Mouse (Mus musculus): ENCODE measurements around the gene Fahd2a. TPM values are rescaled to one million over a fixed set of nuclear protein-coding genes. Genes with fewer than 3 reads are reported as not detected.

Gene Fahd2a
- total and polyA plus RNA-seq, 2 experiments, result 18.5 to 21.5 TPM

DNA sequence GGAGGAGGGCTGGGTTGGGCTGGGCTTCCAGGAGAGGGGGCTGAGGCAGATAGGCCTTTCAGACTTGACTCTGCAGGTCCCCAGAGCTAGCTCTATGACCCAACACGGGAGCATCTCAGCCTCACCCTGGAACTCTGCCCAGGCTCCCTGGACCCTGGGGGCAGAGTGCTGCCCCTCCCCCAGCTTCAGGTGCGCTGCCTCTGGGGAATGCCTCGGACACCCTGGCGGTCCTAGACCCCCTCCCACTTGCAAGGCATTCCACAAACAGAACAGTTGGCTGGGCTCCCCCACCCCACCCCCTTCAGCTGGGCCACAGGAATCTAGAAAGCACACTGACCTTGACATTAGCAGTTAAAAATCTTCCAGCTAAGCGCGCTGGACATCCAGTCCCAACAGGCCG is 5.3 kb upstream of the Fahd2a start:
- WGBS, result 21% methylated on average over 7 of the region's 7 CpGs
- no peak overlapping the region for H3K27ac ChIP-seq (replicated peaks; ENCODE audit: insufficient read depth, low read depth, low read length)
- no peak overlapping the region for H3K9ac ChIP-seq (ENCODE audit: low read depth, low read length)
- no peak for DNase-seq (ENCODE audit: extremely low read depth, low read depth, low spot score)
- peaks cover 3% of the 10 kb centered on the region; the same call in 1 of the 2 replicates for H3K27me3 ChIP-seq (ENCODE audit: control insufficient read depth, insufficient read depth, low read length)
- H3K4me3 ChIP-seq (ENCODE audit: insufficient read depth, low read depth, low read length), result no peak overlapping the region
- no peaks in the 10 kb centered on the region for H3K36me3 ChIP-seq (ENCODE audit: control insufficient read depth, insufficient read depth, low read length)
- H3K4me1 ChIP-seq (ENCODE audit: control insufficient read depth, insufficient read depth, low read length), result no peaks in the 10 kb centered on the region
- TF ChIP-seq POLR2A (IDR thresholded peaks at IDR 0.05; ENCODE audit: extremely low read depth, insufficient read depth, low read length), result no peak
- no peak for TF ChIP-seq CTCF (IDR thresholded peaks at IDR 0.05; ENCODE audit: low read depth, low read length)
- H3K79me2 ChIP-seq (ENCODE audit: control insufficient read depth, insufficient read depth, low read length), result no peaks in the 10 kb centered on the region

DNA sequence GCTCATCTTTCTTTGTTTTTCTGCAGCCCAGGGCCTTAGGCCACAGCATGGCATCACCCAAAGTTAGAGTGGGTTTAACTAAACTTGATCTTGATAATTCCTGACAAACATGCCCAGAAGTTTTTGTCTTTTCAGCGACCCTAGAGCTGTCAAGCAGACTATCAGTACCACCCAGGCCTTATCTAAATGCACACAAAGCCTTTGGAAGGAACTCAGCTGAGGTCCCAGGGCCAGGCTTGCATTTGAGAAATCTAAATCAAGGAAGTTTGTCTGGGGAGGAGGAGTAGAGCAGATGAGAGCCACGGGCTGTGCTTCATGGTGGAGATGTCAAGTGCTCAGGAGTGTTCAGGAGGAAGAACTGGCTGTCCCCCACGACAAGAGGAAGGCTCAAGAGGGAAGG is 2.5 kb upstream of the Fahd2a start:
- Histone ChIP-seq H3K9ac (ENCODE audit: low read depth, low read length) (no peak overlapping the region), H3K36me3 (ENCODE audit: control insufficient read depth, insufficient read depth, low read length) (no peaks in the 10 kb centered on the region), H3K27me3 (ENCODE audit: control insufficient read depth, insufficient read depth, low read length) (no peaks in the 10 kb centered on the region), H3K79me2 (ENCODE audit: control insufficient read depth, insufficient read depth, low read length) (no peaks in the 10 kb centered on the region), H3K27ac (replicated peaks; ENCODE audit: insufficient read depth, low read depth, low read length) (no peak overlapping the region), H3K4me1 (ENCODE audit: control insufficient read depth, insufficient read depth, low read length) (peaks cover 4% of the 10 kb centered on the region; the same call in 1 of the 2 replicates), H3K4me3 (ENCODE audit: insufficient read depth, low read depth, low read length) (no peak overlapping the region)
- WGBS, result 29% methylated on average over 3 of the region's 3 CpGs
- TF ChIP-seq POLR2A (IDR thresholded peaks at IDR 0.05; ENCODE audit: extremely low read depth, insufficient read depth, low read length), result no peak
- no peak for TF ChIP-seq CTCF (IDR thresholded peaks at IDR 0.05; ENCODE audit: low read depth, low read length)
- DNase-seq (ENCODE audit: extremely low read depth, low read depth, low spot score), result no peak

DNA sequence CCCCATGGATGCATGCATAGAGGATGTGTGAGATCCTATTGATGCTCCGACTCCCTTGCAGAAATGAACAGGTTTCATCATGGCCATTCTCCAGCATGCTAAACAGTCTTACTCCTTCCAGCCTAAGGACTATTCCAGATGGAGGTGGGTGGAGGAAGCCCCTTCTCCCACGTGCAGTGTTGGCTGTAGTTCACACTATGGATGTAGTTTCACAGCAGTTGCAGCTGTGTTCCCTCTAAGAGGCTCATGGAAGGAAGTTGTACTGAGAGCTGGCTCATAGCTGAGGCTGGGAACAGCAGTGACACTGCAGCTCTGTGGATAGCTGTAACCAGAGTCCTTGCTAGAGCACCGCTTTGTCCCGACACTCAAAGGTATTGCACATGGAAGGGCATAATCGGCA is 6.7 kb downstream of the Fahd2a start:
- H3K27ac ChIP-seq (replicated peaks; ENCODE audit: insufficient read depth, low read depth, low read length), result no peak overlapping the region
- 91% methylated on average over 5 of the region's 5 CpGs for WGBS
- H3K79me2 ChIP-seq (ENCODE audit: control insufficient read depth, insufficient read depth, low read length), result no peaks in the 10 kb centered on the region
- H3K36me3 ChIP-seq (ENCODE audit: control insufficient read depth, insufficient read depth, low read length), result no peaks in the 10 kb centered on the region; the same call in 1 of the 2 replicates
- DNase-seq (ENCODE audit: extremely low read depth, low read depth, low spot score), result no peak
- no peaks in the 10 kb centered on the region for H3K4me1 ChIP-seq (ENCODE audit: control insufficient read depth, insufficient read depth, low read length)
- no peak for TF ChIP-seq CTCF (IDR thresholded peaks at IDR 0.05; ENCODE audit: low read depth, low read length)
- TF ChIP-seq POLR2A (IDR thresholded peaks at IDR 0.05; ENCODE audit: extremely low read depth, insufficient read depth, low read length), result no peak
- H3K9ac ChIP-seq (ENCODE audit: low read depth, low read length), result no peak overlapping the region
- no peak overlapping the region for H3K4me3 ChIP-seq (ENCODE audit: insufficient read depth, low read depth, low read length)
- no peaks in the 10 kb centered on the region for H3K27me3 ChIP-seq (ENCODE audit: control insufficient read depth, insufficient read depth, low read length)

DNA sequence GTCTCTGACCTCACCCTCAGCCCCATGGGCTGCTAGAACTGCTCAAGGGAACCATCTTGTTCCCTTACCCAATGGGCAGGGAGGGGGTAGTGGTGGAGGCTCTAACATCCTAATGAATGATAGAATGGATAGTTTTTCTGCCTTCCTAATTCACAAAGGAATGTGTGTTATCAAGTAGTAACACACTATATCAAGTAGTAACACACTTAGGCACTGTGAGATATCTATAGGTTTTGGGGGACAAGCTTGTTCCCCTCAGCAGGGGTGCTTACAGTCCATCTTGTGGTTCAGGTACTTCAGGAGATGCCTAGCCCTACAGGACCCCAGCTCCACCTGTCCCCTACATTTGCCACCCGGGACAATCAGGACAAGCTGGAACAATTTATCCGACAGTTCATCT is 8.8 kb downstream of the Fahd2a start:
- 100% methylated on average over 2 of the region's 2 CpGs for WGBS
- Histone ChIP-seq H3K27ac (replicated peaks; ENCODE audit: insufficient read depth, low read depth, low read length) (no peak overlapping the region), H3K27me3 (ENCODE audit: control insufficient read depth, insufficient read depth, low read length) (no peaks in the 10 kb centered on the region), H3K79me2 (ENCODE audit: control insufficient read depth, insufficient read depth, low read length) (no peaks in the 10 kb centered on the region), H3K4me1 (ENCODE audit: control insufficient read depth, insufficient read depth, low read length) (no peaks in the 10 kb centered on the region), H3K9ac (ENCODE audit: low read depth, low read length) (no peak overlapping the region), H3K4me3 (ENCODE audit: insufficient read depth, low read depth, low read length) (no peak overlapping the region), H3K36me3 (ENCODE audit: control insufficient read depth, insufficient read depth, low read length) (no peaks in the 10 kb centered on the region; the same call in 1 of the 2 replicates)
- TF ChIP-seq POLR2A (IDR thresholded peaks at IDR 0.05; ENCODE audit: extremely low read depth, insufficient read depth, low read length) (no peak), CTCF (IDR thresholded peaks at IDR 0.05; ENCODE audit: low read depth, low read length) (no peak)
- no peak for DNase-seq (ENCODE audit: extremely low read depth, low read depth, low spot score)

DNA sequence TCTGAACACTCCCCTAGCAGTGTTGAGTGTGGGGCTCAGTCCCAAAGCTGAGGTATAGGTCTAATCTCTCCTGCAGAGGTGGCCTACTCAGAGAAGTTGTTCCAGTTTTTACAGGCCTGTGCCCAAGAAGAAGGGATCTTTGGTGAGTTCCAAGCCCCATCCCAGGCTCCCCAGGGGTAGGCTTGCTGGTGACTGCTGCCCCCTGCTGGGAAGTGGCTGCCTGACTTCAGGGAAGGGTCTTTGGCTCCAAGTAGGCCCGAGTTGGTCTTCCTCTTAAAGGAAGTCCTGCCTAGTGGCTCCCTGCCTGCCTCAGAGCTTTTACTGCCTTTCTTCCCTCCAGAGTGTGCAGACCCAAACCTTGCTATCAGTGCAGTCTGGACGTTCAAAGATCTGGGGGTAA is 9.2 kb downstream of the Fahd2a start:
- DNase-seq (ENCODE audit: extremely low read depth, low read depth, low spot score), result no peak

DNA sequence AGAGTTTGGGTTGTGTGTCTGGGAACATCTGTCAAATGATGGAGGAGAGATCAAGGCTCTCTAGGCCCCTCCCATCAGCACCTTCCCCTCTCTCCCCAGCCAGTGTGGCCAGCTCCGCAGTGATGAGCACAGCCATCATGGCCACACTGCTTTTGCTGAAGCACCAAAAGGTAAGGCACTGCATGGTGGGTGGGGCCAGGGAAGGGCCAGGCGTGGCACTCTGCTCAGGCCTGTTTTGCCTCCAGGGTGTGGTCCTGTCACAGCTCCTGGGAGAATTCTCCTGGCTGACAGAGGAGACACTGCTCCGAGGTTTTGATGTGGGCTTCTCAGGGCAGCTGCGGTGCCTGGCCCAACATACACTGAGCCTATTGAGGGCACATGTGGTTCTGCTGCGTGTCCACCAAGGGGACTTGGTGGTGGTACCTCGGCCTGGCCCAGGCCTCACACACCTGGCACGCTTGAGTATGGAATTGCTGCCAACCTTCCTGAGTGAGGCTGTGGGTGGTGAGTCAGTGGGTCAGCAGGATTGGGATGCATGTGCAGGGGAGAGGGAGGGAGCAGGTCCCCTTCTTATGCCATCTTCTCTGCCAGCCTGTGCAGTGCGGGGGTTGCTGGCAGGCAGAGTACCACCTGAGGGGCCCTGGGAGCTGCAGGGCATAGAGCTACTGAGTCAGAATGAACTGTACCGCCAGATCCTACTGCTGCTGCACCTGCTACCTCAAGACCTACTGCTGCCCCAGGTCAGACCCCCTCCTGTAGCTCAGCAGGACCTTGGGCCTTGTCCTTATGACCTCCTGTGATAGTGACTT is 10.7 kb downstream of the Fahd2a start:
- Histone ChIP-seq H3K27ac (replicated peaks; ENCODE audit: insufficient read depth, low read depth, low read length) (no peak overlapping the region), H3K4me3 (ENCODE audit: insufficient read depth, low read depth, low read length) (no peak overlapping the region), H3K9ac (ENCODE audit: low read depth, low read length) (no peak overlapping the region), H3K27me3 (ENCODE audit: control insufficient read depth, insufficient read depth, low read length) (no peaks in the 10 kb centered on the region), H3K79me2 (ENCODE audit: control insufficient read depth, insufficient read depth, low read length) (no peaks in the 10 kb centered on the region), H3K36me3 (ENCODE audit: control insufficient read depth, insufficient read depth, low read length) (no peaks in the 10 kb centered on the region; the same call in 1 of the 2 replicates), H3K4me1 (ENCODE audit: control insufficient read depth, insufficient read depth, low read length) (no peaks in the 10 kb centered on the region)
- no peak for TF ChIP-seq CTCF (IDR thresholded peaks at IDR 0.05; ENCODE audit: low read depth, low read length)
- TF ChIP-seq POLR2A (IDR thresholded peaks at IDR 0.05; ENCODE audit: extremely low read depth, insufficient read depth, low read length), result no peak
- DNase-seq (ENCODE audit: extremely low read depth, low read depth, low spot score), result no peak
- WGBS, result 93% methylated on average over 9 of the region's 9 CpGs

More for the DNA sequence above, 9.2 kb downstream of the Fahd2a start:
- H3K4me3 ChIP-seq (ENCODE audit: insufficient read depth, low read depth, low read length), result no peak overlapping the region
- H3K4me1 ChIP-seq (ENCODE audit: control insufficient read depth, insufficient read depth, low read length), result no peaks in the 10 kb centered on the region
- H3K27ac ChIP-seq (replicated peaks; ENCODE audit: insufficient read depth, low read depth, low read length), result no peak overlapping the region
- TF ChIP-seq POLR2A (IDR thresholded peaks at IDR 0.05; ENCODE audit: extremely low read depth, insufficient read depth, low read length) (no peak), CTCF (IDR thresholded peaks at IDR 0.05; ENCODE audit: low read depth, low read length) (peak; percentile 81)
- no peaks in the 10 kb centered on the region; the same call in 1 of the 2 replicates for H3K36me3 ChIP-seq (ENCODE audit: control insufficient read depth, insufficient read depth, low read length)
- no peaks in the 10 kb centered on the region for H3K27me3 ChIP-seq (ENCODE audit: control insufficient read depth, insufficient read depth, low read length)
- 29% methylated on average over 2 of the region's 2 CpGs for WGBS
- no peak overlapping the region for H3K9ac ChIP-seq (ENCODE audit: low read depth, low read length)
- no peaks in the 10 kb centered on the region for H3K79me2 ChIP-seq (ENCODE audit: control insufficient read depth, insufficient read depth, low read length)
